10 mouse cellular contexts compared by ENCODE assay signal in the genomic region with DNA sequence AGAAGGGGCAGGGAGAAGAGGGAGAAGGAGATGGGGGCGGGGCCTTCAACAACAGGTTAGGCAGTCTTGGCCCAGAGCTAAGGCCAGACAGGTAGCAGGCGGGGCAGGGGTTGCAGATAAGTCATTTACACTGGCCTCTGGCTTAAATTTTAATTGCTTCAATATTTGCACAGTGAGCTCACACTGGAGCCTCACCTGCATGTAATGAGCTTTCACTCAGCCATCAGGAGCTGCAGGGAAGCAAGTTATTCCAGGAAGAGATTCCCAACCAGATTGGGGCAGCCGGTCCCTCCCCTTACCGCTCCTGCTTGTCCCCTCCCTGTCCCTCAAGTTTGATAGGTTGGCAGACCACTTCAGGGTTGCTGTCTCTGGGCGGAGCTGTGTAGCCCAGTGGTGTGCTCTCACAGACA. TPM values are rescaled to one million over a fixed set of nuclear protein-coding genes. Genes with fewer than 3 reads are reported as not detected.
DNase-seq lines count a peak whose midpoint lies in the region; ATAC-seq and TF ChIP-seq lines count a peak whose summit lies in the region.
"Had no signal": no experiment of that assay in that cellular context is flagged by ENCODE, and none has a peak within 500 bp of the region (broad histone marks: within the 10 kb centered on the region; RNA-seq: fewer than 3 reads in every experiment).

No protein-coding gene starts in this region.

- TF ChIP-seq POLR2A in thymus, adult 2 months (IDR thresholded peaks at IDR 0.05; ENCODE audit: control insufficient read depth, extremely low read depth, insufficient read depth, low read length, poor library complexity), result no peak

- 27% methylated on average over 5 of the region's 5 CpGs for WGBS in intestine, embryonic 15.5 days
- WGBS in stomach, embryonic 15.5 days, result 51% methylated on average over 5 of the region's 5 CpGs
- 92% methylated on average over 5 of the region's 5 CpGs for WGBS in thymus, adult 2 months

- H3K9me3 ChIP-seq in intestine, embryonic 15.5 days, result no peaks in the 10 kb centered on the region
- H3K9me3 ChIP-seq in stomach, embryonic 15.5 days, result no peaks in the 10 kb centered on the region

- no peaks in the 10 kb centered on the region for H3K27me3 ChIP-seq in intestine, embryonic 15.5 days (replicated peaks)
- no peaks in the 10 kb centered on the region for H3K27me3 ChIP-seq in stomach, embryonic 15.5 days (replicated peaks)
- no peaks in the 10 kb centered on the region for H3K27me3 ChIP-seq in thymus, adult 2 months (ENCODE audit: control insufficient read depth, insufficient read depth, low read length)
- H3K27me3 ChIP-seq: Patski had no signal

- no peak for TF ChIP-seq CTCF in layer of hippocampus, adult 2 months (conservative IDR thresholded peaks at IDR 0.05)
- no peak for TF ChIP-seq CTCF in thymus, adult 2 months (IDR thresholded peaks at IDR 0.05; ENCODE audit: borderline replicate concordance, control insufficient read depth, extremely low read depth, insufficient read depth, low read length, poor library complexity)

- no peaks in the 10 kb centered on the region for H3K36me3 ChIP-seq in intestine, embryonic 15.5 days
- H3K36me3 ChIP-seq in stomach, embryonic 15.5 days, result no peaks in the 10 kb centered on the region
- H3K36me3 ChIP-seq in thymus, adult 2 months (ENCODE audit: control insufficient read depth, insufficient read depth, low read length), result peaks cover 10% of the 10 kb centered on the region; the same call in 1 of the 2 replicates

- H3K9ac ChIP-seq in intestine, embryonic 15.5 days, result no peak overlapping the region
- 0 out of 2 replicates have a peak overlapping the region, but pooled peaks have one; percentile 1 for H3K9ac ChIP-seq in stomach, embryonic 15.5 days
- H3K9ac ChIP-seq: hindbrain, embryonic 14.5 days had no signal

- no peak for DNase-seq in layer of hippocampus, adult 2 months (ENCODE audit: low spot score in 2 of 2)
- no peak for DNase-seq in layer of hippocampus, postnatal 14 days (ENCODE audit: low spot score in 2 of 2)
- peak; percentile 41 for DNase-seq in liver
- no peak for DNase-seq in thymus, adult 2 months
- no peak for DNase-seq in gastrocnemius, adult 8-10 months (ENCODE audit: low spot score in 2 of 2)
- no peak for DNase-seq in layer of hippocampus, postnatal 25 days (ENCODE audit: extremely low spot score in 1 of 2, low spot score in 1 of 2)

- H3K4me3 ChIP-seq in layer of hippocampus, adult 2 months, result no peak overlapping the region
- H3K4me3 ChIP-seq in intestine, embryonic 15.5 days (replicated peaks), result no peak overlapping the region
- H3K4me3 ChIP-seq in stomach, embryonic 15.5 days (replicated peaks), result no peak overlapping the region
- no peak overlapping the region for H3K4me3 ChIP-seq in thymus, adult 2 months (ENCODE audit: control insufficient read depth, insufficient read depth, low read length)

- 0 out of 2 replicates have a peak overlapping the region, but pooled peaks have one; percentile 44 for H3K4me2 ChIP-seq in intestine, embryonic 15.5 days (replicated peaks)
- peak overlapping the region; percentile 14; the same call in 1 of the 2 replicates for H3K4me2 ChIP-seq in stomach, embryonic 15.5 days
- H3K4me2 ChIP-seq: hindbrain, embryonic 14.5 days had no signal

- peak overlapping the region; percentile 36; the same call in 1 of the 2 replicates for H3K27ac ChIP-seq in layer of hippocampus, adult 2 months
- peak overlapping the region; percentile 80 for H3K27ac ChIP-seq in intestine, embryonic 15.5 days
- peak overlapping the region; percentile 92 for H3K27ac ChIP-seq in stomach, embryonic 15.5 days
- no peak overlapping the region for H3K27ac ChIP-seq in thymus, adult 2 months (ENCODE audit: control insufficient read depth, insufficient read depth, low read length)
- H3K27ac ChIP-seq: hindbrain, embryonic 14.5 days had no signal

- peaks cover 84% of the 10 kb centered on the region for H3K4me1 ChIP-seq in intestine, embryonic 15.5 days (replicated peaks)
- peaks cover 82% of the 10 kb centered on the region for H3K4me1 ChIP-seq in stomach, embryonic 15.5 days
- peaks cover 64% of the 10 kb centered on the region for H3K4me1 ChIP-seq in thymus, adult 2 months (replicated peaks; ENCODE audit: control insufficient read depth, insufficient read depth, low read length)

- peak; percentile 93 for ATAC-seq in intestine, embryonic 15.5 days
- ATAC-seq in stomach, embryonic 15.5 days (ENCODE audit: insufficient read depth, low FRiP score, low read depth), result peak; percentile 92
- ATAC-seq: Patski had no signal

RNA-seq across cellular contexts. Expression of a gene that starts 19.9 kb away (rescaled TPM):
- total RNA-seq in layer of hippocampus, adult 2 months (2021), result 10 to 100 TPM; 88.3 to 96.3 TPM
- 10 to 100 TPM; 80.9 to 86.7 TPM for total RNA-seq in layer of hippocampus, postnatal 14 days (2021)
- polyA plus RNA-seq in intestine, embryonic 15.5 days (2015; fragmentation: Nextera tagmentation; extraction: Ambion mirVana), result 51.6 and 52.9 TPM in 2 replicates
- 57.0 TPM in 2 replicates for polyA plus RNA-seq in stomach, embryonic 15.5 days (2015; fragmentation: Nextera tagmentation; extraction: Ambion mirVana)
- 167 and 193 TPM in 2 replicates for polyA plus RNA-seq in thymus, adult 2 months (2012; rRNA removed)
- total RNA-seq in gastrocnemius, adult 8-10 months (2022), result 10 to 100 TPM; 33.4 to 51.3 (median 39.4) TPM
- 10 to 100 TPM; 75.0 to 90.2 TPM for total RNA-seq in layer of hippocampus, postnatal 25 days (2021)
